Mouse (Mus musculus) urinary bladder, adult 2 months (tissue): ENCODE results near the gene Plcb3. TPM values are rescaled to one million over a fixed set of nuclear protein-coding genes. Genes with fewer than 3 reads are reported as not detected.

Source experiments
- DNase-seq: peaks from one replicate; pipeline ENCODE4 v3.0.0; 2022; ENCODE audit warnings: low spot score
- polyA plus RNA-seq: library from polyadenylated mRNA; depleted of rRNA; stranded (reverse); fragments of >200 nt; gene quantifications from 2 replicates; pipeline ENCODE4 v1.2.3, GENCODE M21; 2012

Gene Plcb3
- polyA plus RNA-seq, 1 experiment = 88.1 TPM

DNA sequence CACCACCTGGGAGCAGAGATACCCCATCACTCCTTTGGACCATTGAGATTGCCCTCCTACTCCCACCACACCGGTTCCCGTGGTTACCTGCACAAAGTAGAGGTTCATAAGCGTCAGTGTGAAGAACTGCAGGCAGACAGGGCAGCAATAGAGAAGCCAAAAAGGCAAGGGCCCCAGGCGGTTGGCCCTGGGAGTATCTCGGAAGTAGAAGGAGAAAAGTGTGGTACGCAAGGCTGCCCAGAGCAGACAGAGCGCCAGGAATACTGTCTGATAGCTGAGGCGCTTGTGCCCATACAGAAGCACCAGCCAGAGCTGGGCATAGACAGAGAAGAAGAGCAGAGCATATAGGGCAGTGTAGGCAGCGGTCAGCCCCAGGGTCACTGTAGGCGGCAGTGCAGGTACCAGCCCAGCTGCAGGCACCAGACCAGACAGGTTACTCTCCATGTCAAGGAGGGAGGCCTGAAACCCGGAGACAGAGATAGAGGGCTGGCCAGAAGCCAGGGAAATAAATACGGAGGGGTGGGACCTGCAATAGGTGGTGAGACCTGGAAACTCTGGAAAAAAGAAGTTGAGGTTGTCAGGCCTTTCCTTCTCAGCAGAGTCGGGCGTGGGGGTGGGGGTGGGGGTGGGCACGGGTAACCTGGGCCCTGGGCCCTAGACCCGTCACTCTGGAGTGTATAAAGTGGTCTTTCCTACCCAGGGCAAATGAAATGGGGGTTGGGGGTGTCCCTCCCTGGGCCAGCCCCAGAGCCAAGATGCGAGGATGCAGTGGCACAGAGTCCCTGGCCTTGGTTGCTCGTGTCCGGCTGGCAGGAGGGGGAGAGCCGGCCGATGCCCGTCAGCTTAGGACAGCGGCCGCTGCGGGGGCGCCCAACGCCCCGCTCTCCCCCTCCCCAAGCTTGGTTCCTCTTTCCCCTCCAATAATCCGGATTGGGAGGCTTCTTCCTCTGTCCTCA, 35.6 kb downstream of the Plcb3 start:
- DNase-seq = no peak

DNA sequence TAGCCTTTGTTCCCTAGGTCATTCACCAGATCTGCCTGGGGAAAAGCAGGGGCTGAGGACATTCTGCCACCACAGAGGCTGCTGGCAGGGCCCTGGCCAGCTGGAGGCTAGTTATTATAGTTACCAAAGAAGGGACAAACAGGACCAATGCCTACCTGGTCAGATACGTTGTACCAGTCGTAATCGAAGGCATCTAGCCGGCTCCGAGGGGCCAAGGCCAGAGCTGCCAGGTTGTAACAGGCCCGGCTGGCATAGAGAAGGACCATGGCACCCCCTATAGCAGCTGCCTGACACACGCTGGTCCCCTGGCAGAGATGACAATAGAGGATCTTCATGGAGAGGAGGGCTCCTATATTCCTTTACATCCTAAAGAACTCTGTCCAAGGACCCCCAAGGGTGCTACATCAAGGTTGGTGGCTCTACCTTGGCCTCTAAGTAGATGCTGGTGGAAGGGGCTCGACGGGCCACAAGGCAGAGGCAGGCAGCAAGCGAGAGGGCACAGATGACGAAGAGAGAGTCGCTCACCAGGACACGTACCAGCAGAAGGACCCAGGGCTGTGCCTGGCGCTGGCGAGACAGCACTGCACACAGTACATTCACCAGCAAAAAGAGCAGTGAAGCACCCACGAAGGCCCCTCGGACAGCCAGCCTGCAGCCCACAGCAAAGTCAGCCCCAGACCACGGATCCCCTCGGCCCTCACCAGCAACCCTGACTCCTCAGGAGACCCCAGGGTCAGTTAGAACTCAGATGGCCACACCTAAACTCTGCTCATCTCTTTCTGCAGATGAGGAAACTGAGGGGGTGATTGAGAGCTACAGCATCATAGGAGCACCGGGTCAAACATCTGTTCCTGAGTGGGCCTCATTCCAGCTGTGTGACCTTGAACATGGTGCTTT, 36.9 kb downstream of the Plcb3 start:
- no peak for DNase-seq

DNA sequence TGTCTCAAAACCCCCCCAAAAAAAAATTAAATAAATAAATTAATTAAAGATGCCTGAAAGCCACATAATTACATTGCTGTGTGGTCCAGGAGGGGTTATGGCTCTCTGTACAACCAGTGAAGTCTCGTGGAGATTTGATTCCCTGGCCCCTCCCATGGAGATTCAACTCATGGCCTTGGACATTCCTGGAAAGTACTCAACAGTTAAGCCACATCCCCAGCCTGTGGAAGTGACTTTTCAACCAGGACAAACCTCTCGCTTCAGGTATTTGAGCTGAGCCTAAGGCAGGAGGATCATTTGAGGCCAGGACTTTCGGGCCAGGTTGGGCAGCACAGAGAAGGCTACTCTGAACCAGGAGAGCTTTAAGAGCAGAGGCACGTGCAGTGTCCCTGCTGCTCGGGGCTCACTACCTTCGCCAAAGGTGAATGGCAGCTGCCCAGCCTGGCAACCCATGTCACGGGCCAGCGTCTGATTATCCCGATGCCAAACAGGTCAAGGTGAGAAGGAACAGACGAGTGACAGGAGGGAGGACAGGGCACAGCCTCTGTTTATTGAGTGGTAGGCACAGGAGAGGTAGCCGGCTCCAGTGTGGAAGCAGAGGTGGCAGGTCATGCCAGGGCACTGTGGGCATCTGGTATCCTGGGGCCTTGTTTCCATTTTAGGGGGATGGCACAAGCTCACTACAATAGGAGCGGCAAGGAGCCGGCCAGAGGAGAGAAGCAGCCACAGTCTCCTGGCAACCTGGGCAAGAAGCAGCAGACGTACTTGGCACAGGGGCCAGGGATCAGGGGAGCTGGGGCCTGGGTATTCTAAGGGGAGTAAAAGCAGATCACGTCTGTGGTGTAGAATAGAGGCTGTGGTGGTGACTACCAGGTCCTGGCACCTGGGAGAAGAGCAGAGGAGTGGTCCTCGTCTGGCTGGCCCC, 38.5 kb downstream of the Plcb3 start:
- DNase-seq = no peak

- DNase-seq = no peak
Observed at GRCm38 (mm10) chr19:6936299-6936698, 40.0 kb downstream of the Plcb3 start.

- no peak for DNase-seq
Observed at GRCm38 (mm10) chr19:6934195-6934977, 41.9 kb downstream of the Plcb3 start, which contains the start of gene Kcnk4. TSS of gene Kcnk4 (minus strand) at chr19:6934515.

DNA sequence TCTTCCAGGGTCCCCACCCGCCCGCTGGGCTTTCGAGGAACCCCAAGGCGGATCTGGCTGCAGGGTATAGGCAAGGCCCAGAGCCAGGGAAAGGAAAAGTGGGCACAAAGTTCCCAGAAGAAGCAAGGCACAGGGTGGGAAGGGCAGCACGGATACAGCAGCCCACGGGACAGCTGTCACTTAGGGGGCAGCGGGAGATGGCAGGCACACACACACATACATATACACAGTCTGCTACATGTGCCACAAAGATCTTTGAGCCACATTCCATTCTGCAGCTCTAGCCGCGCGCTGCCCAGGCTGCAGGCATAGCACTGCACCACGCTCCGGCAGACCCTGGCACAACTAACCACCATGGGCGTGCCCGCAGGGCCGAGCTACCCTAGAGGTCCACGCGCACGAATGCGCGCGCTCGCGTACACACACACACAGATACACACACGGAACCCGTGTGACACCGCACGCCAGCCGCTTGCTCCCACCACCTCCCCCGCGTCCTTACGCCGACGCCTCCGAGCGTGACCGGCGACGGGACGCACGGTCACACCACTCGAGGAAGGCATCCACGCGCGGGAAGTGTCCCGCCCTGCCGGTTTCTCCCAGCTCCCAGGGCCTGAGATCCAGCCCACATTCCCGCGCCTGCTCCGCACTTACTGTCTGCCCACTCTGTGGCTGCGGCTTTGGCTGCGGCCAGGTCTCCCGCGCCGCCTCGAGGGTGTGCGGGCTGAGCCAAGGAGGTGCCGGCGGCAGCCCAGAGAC, 42.7 kb downstream of the Plcb3 start:
- DNase-seq = no peak

DNA sequence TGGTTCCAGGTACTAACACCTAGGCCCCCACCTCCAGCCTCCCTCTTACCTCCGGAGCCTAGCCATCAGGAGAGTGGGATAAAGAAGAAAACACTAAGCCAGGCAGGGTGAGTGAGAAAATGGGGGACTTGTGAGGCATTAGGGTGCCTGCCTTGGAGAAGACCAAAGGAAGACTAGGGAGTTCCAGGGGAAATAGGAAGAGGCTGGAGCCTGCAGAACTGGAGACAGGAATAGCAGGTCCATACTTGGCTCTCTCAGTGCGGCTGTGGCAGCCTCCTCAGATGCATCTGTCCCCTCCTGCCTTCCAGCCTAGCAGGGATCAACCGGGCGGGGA, 43.2 kb downstream of the Plcb3 start:
- no peak for DNase-seq

GRCm38 (mm10) chr19:6932018-6932417, 44.3 kb downstream of the Plcb3 start:
- DNase-seq = no peak

DNA sequence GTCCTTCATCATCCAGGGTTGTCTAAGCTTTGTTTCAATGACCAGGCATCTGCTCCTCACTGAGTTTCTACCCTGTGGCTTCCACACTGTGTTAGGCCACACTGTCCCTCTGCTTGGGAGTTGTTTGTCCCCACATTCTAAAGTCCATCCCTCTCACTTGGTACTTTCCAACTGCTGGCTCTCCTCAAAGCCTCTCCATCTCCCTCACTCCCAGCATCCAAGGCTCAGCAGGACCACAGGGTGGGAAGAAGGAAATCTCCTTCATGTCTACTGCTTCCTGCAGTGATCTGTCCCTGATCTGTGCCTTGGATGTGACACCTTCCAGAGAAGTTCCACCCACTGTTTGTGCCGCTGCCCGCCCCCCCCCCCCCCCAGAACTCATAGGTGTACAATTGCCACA, 45.3 kb downstream of the Plcb3 start:
- no peak for DNase-seq

DNA sequence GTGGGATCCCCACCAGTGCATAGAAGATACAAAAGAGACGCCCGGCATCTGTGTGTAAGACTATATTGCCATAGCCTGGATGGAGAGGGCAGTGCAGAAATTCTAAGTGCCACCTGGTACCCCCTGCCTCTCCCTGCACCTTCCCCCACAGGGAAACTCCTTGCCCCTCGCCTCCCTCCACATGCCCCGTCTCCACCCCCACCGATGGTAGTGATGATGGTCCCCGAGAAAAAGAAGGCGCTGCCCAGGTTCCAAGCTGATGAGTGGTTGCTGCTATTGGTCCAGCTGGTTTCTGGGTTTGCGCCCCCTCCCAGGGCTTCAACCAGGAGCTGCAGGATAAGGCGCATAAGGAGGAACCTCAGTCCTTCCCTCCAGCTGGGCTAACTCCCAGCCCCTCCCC, 48.2 kb downstream of the Plcb3 start:
- DNase-seq = peak; percentile 20

GRCm38 (mm10) chr19:6926559-6927255, 49.6 kb downstream of the Plcb3 start:
- DNase-seq = peak; percentile 75

- DNase-seq = no peak
Observed at GRCm38 (mm10) chr19:6925611-6926329, 50.5 kb downstream of the Plcb3 start.

DNA sequence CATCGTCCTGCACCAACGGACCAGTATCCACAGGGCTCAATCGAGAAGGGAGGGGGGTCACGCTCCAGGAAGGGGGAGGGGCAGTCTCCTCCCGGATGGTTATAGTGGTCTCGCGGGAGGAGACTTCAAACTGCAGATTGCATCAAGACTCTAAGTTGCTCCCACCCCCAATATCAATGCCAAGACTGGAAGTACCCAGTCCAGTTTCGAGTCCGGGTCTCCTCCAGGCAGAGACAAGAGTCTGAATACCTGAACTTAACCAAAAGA, 51.0 kb downstream of the Plcb3 start, which contains the start of gene Catsperz:
TSS of gene Catsperz (minus strand) at position 74 of the 267 bp plus-strand sequence.
- no peak for DNase-seq

DNA sequence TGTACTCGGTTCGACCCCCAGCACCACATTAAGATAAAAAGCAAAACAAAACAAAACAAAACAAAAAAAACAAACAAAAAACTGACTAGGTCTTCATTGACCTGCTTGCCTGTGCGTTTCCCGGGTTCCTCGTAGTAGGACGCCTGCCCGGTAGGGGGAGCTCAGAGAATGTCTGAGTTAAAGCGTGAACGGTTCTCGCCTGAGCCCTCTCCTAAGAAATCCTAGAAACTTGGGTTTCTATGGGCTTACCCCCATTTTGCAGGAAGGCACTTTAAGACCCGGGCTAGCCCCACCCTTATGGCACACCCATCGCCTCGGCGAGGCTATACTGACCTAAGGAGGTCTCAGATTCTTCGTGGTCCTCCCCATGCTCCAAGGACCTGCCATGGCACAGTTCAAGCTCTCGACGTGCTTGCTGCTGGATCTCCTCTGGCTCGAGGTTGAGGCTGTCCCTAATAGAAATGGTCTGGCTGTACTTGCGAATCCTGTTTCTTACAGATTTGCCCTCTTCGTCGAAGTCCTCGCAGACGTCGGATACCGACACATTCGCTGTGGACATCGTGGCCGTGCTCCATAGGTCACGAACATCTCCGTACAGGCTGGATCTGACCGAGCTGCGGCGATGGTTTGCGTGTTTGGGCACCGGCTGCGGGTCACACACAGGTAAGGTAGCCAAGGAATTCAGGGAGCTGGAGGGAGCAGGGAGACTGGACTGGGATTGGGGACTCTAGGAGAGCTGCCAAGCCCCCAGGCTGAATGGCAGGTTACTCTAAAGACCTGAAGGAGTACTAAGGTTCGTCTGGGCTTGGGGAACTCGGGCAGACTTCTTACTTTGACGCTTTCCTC, 51.6 kb downstream of the Plcb3 start:
- DNase-seq = peak; percentile 72

DNA sequence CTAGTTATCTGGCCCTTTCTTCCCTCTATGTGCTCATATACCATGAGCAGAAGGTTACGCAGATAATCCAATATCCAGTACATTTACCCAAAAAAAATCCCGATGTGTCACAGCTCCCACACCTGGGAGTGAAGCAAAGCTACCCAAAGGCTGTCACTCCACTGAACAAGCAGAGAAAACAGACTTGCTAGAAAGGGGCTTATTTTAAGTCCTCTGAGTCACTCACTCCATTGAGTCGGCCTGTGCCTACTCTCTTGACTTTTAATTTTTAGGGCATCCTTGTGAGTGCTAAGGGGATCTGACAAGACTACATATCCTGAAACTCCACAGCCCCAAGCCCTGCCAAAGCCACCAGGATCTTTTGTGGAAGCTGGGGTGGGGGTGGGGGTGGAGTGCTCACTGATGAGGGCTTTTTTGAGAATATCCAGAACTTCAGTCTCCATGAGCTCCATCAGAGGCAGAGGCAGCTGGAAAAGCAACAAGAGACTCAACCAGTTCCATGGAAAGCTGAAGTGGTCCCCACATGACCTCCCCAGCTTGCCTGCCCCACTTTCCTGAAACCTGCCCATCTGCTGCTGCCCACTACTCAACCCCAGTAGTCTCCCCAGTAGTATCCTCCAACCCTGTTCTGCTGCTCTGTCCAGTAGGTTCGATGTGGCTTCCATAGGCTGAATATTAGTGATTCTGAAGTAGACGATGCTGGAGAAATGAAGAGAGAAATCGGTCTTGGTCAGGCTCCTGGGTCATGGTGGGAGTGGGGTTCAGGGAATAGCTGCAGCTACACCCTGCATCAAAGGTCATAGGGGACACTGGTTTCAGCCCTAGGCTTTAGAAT, 53.2 kb downstream of the Plcb3 start:
- DNase-seq = no peak

- DNase-seq = peak; percentile 97
Observed at GRCm38 (mm10) chr19:6921647-6922567, 54.4 kb downstream of the Plcb3 start, which contains the start of gene Esrra. TSS of gene Esrra (minus strand) at chr19:6921813.
